Mouse (Mus musculus) frontal cortex, adult (tissue): ENCODE data around the gene Izumo2.

Experiments
- ATAC-seq: cut with Nextera tagmentation; 2 replicates; pipeline ENCODE4 v1.9.2; 2017; ENCODE audit warnings: mild to moderate bottlenecking, moderate library complexity, mixed read lengths; ENCODE audit not compliant: low TSS enrichment

Izumo2 gene

GRCm38 (mm10) chr7:44760366-44760765 is 51.8 kb downstream of the Izumo2 start:
- ATAC-seq: no peak

- no peak for ATAC-seq
Observed at GRCm38 (mm10) chr7:44768129-44768528, 59.6 kb downstream of the Izumo2 start.
